Mouse (Mus musculus) hindbrain, embryonic 11.5 days (tissue): ENCODE data around the gene Rnd1. TPM values are rescaled to one million over a fixed set of nuclear protein-coding genes. Genes with fewer than 3 reads are reported as not detected.

ENCODE experiments used
- ATAC-seq: fragments of 200-750 bp; cut with Nextera tagmentation; 2 replicates; pipeline ENCODE4 v1.8.0; 2017; ENCODE audit warnings: mild to moderate bottlenecking, moderate TSS enrichment, moderate library complexity; ENCODE audit not compliant: low FRiP score
- DNase-seq: peaks from one replicate; pipeline ENCODE4 v3.0.0-alpha.2; 2015; ENCODE audit warnings: low spot score
- H3K27ac ChIP-seq: fragments of 300-500 bp; sonication (generic); 2 replicates; pipeline ENCODE4 v1.5.1; 2014; ENCODE audit warnings: mild to moderate bottlenecking, low read depth, low read length
- H3K27me3 ChIP-seq: fragments of 300-500 bp; sonication (generic); 2 replicates; pipeline ENCODE4 v1.6.1; 2014; ENCODE audit warnings: mild to moderate bottlenecking, low read length, moderate library complexity, mixed read lengths; ENCODE audit not compliant: control insufficient read depth, insufficient read depth
- H3K36me3 ChIP-seq: fragments of 300-500 bp; sonication (generic); 2 replicates; pipeline ENCODE4 v1.6.1; 2014; ENCODE audit warnings: mild to moderate bottlenecking, low read length, moderate library complexity, mixed read lengths; ENCODE audit not compliant: control insufficient read depth, insufficient read depth
- H3K4me1 ChIP-seq: fragments of 300-500 bp; sonication (generic); replicated peaks from 2 replicates; pipeline ENCODE4 v1.6.1; 2014; ENCODE audit warnings: low read length, mixed read lengths; ENCODE audit not compliant: control insufficient read depth, insufficient read depth
- H3K4me2 ChIP-seq: fragments of 300-500 bp; sonication (generic); replicated peaks from 2 replicates; pipeline ENCODE4 v1.6.1; 2014; ENCODE audit warnings: mild to moderate bottlenecking, low read depth, low read length
- H3K4me3 ChIP-seq: fragments of 300-500 bp; sonication (generic); 2 replicates; pipeline ENCODE4 v1.5.1; 2014; ENCODE audit warnings: low read depth, low read length
- H3K9ac ChIP-seq: fragments of 300-500 bp; sonication (generic); 2 replicates; pipeline ENCODE4 v1.6.1; 2014; ENCODE audit warnings: low read depth, low read length
- H3K9me3 ChIP-seq: fragments of 300-500 bp; sonication (generic); 2 replicates; pipeline ENCODE4 v1.6.1; 2016; ENCODE audit warnings: low read length; ENCODE audit not compliant: control insufficient read depth
- WGBS: fragments of 180-500 bp; shearing (Covaris S2); extraction: QIAGEN DNeasy Blood & Tissue Kit; methylation state at CpG from one replicate; pipeline ENCODE4 v1.1.7; 2014; 5-methylcytosine and 5-hydroxymethylcytosine counted together
- polyA plus RNA-seq: library from polyadenylated mRNA; unstranded; fragments of >200 nt; fragmentation: Nextera tagmentation; extraction: Ambion mirVana; gene quantifications from 2 replicates; pipeline ENCODE4 v1.2.1, GENCODE M21; 2014

Gene Rnd1
- polyA plus RNA-seq = 5.2 and 5.9 TPM in 2 replicates

- peak; percentile 91 for ATAC-seq
- under 1% methylated on average over 37 of the region's 37 CpGs for WGBS
- peak within 1 kb of the TSS; percentile 59 for H3K9ac ChIP-seq
- peak within 1 kb of the TSS; percentile 47 for H3K4me3 ChIP-seq
- peak within 1 kb of the TSS; percentile 83 for H3K4me2 ChIP-seq
- H3K27me3 ChIP-seq = peaks cover 11% of the 10 kb centered on the region
- no peaks in the 10 kb centered on the region for H3K36me3 ChIP-seq
- DNase-seq = peak; percentile 86
- H3K27ac ChIP-seq = peak within 1 kb of the TSS; percentile 18; the same call in 1 of the 2 replicates
- no peaks in the 10 kb centered on the region for H3K9me3 ChIP-seq
- H3K4me1 ChIP-seq = peaks cover 14% of the 10 kb centered on the region
Observed at GRCm38 (mm10) chr15:98676940-98677728, at the start of gene Rnd1. Rnd1 (minus strand) TSS chr15:98677461.

GRCm38 (mm10) chr15:98726746-98727145, 49.5 kb upstream of the Rnd1 start:
- peaks cover 5% of the 10 kb centered on the region; the same call in 1 of the 2 replicates for H3K4me1 ChIP-seq
- H3K27ac ChIP-seq = no peak overlapping the region
- peak overlapping the region; percentile 85 for H3K4me2 ChIP-seq
- DNase-seq (no peak), ATAC-seq (no peak)
- H3K36me3 ChIP-seq = no peaks in the 10 kb centered on the region
- WGBS = 47% methylated on average over 7 of the region's 7 CpGs
- H3K9me3 ChIP-seq = no peaks in the 10 kb centered on the region
- H3K4me3 ChIP-seq = no peak overlapping the region; the same call in 1 of the 2 replicates
- peaks cover 11% of the 10 kb centered on the region; the same call in 1 of the 2 replicates for H3K27me3 ChIP-seq
- H3K9ac ChIP-seq = no peak overlapping the region

GRCm38 (mm10) chr15:98726079-98726478, 48.8 kb upstream of the Rnd1 start:
- H3K27me3 ChIP-seq = peaks cover 11% of the 10 kb centered on the region; the same call in 1 of the 2 replicates
- no peak for ATAC-seq
- H3K4me2 ChIP-seq = no peak overlapping the region

DNA sequence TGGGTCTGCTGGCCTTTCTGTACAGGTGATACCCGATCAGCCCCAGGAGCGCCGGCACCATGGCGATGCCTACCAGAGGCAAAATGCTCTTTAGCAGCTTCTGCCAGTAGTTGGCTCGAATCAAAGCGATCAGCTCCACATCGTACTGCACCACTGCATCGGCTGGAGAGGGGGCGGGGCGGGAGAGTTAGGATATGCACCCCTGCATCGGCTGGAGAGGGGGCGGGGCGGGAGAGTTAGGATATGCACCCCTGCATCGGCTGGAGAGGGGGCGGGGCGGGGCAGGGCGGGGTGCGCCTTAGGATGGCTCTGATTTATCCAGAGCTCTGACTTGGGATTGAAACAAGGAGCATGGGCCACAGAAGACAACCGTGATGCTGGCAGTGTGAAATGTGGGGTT, 47.2 kb upstream of the Rnd1 start:
- Histone ChIP-seq H3K4me3 (no peak overlapping the region), H3K4me2 (no peak overlapping the region), H3K27ac (no peak overlapping the region), H3K9ac (no peak overlapping the region), H3K4me1 (peaks cover 5% of the 10 kb centered on the region; the same call in 1 of the 2 replicates), H3K9me3 (no peaks in the 10 kb centered on the region), H3K27me3 (peaks cover 11% of the 10 kb centered on the region; the same call in 1 of the 2 replicates), H3K36me3 (no peaks in the 10 kb centered on the region)
- ATAC-seq (no peak), DNase-seq (no peak)
- WGBS = 30% methylated on average over 19 of the region's 19 CpGs

More at GRCm38 (mm10) chr15:98726079-98726478, 48.8 kb upstream of the Rnd1 start:
- no peak overlapping the region for H3K9ac ChIP-seq
- H3K4me1 ChIP-seq = peaks cover 5% of the 10 kb centered on the region; the same call in 1 of the 2 replicates
- no peak for DNase-seq
- no peaks in the 10 kb centered on the region for H3K9me3 ChIP-seq
- H3K36me3 ChIP-seq = no peaks in the 10 kb centered on the region
- H3K27ac ChIP-seq = no peak overlapping the region
- H3K4me3 ChIP-seq = no peak overlapping the region
- WGBS = 76% methylated on average over 4 of the region's 4 CpGs

- DNase-seq (no peak), ATAC-seq (no peak)
- Histone ChIP-seq H3K4me2 (no peak overlapping the region), H3K36me3 (no peaks in the 10 kb centered on the region), H3K4me3 (no peak overlapping the region), H3K27ac (no peak overlapping the region), H3K9me3 (no peaks in the 10 kb centered on the region), H3K4me1 (peaks cover 5% of the 10 kb centered on the region; the same call in 1 of the 2 replicates), H3K27me3 (peaks cover 11% of the 10 kb centered on the region; the same call in 1 of the 2 replicates), H3K9ac (no peak overlapping the region)
- WGBS = 68% methylated on average over 14 of the region's 14 CpGs
Observed at GRCm38 (mm10) chr15:98722854-98723253, 45.6 kb upstream of the Rnd1 start.

- peaks cover 9% of the 10 kb centered on the region; the same call in 1 of the 2 replicates for H3K27me3 ChIP-seq
Observed at GRCm38 (mm10) chr15:98722191-98722590, 44.9 kb upstream of the Rnd1 start.

DNA sequence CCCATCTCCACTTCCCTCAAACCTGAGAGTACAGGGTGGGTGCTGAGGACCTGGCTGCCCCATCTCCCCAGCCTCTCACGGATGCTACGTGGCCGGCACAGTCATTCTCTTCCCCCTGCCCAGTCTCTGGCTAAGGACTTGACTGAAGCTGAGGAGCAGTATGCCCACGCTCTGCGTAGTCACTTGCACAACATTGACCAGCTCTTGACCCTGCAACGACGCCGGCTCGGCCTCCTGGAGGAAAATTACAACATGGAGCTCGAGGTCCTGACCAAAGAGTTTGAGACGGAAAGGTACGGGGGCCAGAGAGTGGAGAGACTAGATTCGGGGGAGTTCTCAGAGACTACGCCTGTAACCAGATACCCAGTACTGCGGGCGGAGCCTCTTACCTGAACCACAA, 40.0 kb upstream of the Rnd1 start:
- no peaks in the 10 kb centered on the region for H3K36me3 ChIP-seq
- no peak for DNase-seq
- no peaks in the 10 kb centered on the region for H3K9me3 ChIP-seq
- no peak for ATAC-seq
- no peaks in the 10 kb centered on the region for H3K4me1 ChIP-seq
- no peak overlapping the region for H3K9ac ChIP-seq
- H3K4me3 ChIP-seq = no peak overlapping the region
- 64% methylated on average over 16 of the region's 16 CpGs for WGBS
- no peak overlapping the region for H3K27ac ChIP-seq
- no peak overlapping the region for H3K4me2 ChIP-seq
- no peaks in the 10 kb centered on the region for H3K27me3 ChIP-seq

More at GRCm38 (mm10) chr15:98722191-98722590, 44.9 kb upstream of the Rnd1 start:
- H3K4me3 ChIP-seq = no peak overlapping the region
- no peaks in the 10 kb centered on the region for H3K36me3 ChIP-seq
- no peak overlapping the region for H3K4me2 ChIP-seq
- peaks cover 4% of the 10 kb centered on the region; the same call in 1 of the 2 replicates for H3K4me1 ChIP-seq
- WGBS = 87% methylated on average over 8 of the region's 8 CpGs
- no peak overlapping the region for H3K9ac ChIP-seq
- H3K27ac ChIP-seq = no peak overlapping the region
- ATAC-seq (no peak), DNase-seq (no peak)
- no peaks in the 10 kb centered on the region for H3K9me3 ChIP-seq

DNA sequence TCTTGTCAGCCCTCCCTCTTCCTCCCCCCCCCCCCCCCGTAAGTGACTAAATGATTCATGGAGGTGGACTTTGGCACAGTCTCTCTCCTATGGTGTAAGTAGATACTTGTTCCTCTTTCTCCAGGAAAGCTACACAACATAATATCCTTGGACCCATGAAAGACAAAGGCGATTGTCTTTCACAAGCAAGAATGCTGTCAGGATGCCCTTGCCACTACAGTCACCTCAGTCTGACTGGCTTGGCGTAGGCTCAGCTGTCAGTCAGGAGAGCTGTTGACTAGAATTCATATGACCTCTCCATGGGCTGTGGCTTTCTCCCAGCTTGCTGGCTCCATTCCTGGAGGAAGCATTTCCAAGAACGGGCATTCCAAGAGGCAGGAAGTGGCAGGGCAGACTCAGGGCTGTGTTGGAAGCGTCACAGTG, 37.0 kb upstream of the Rnd1 start:
- H3K36me3 ChIP-seq = no peaks in the 10 kb centered on the region
- no peak overlapping the region for H3K4me3 ChIP-seq
- no peaks in the 10 kb centered on the region for H3K4me1 ChIP-seq
- ATAC-seq = no peak
- no peak overlapping the region for H3K27ac ChIP-seq
- 79% methylated on average over 4 of the region's 5 CpGs for WGBS
- H3K9me3 ChIP-seq = no peaks in the 10 kb centered on the region
- no peaks in the 10 kb centered on the region for H3K27me3 ChIP-seq
- no peak overlapping the region for H3K9ac ChIP-seq
- no peak for DNase-seq
- H3K4me2 ChIP-seq = no peak overlapping the region
